Mouse (Mus musculus): ENCODE measurements around the gene Uqcrc2. TPM values are rescaled to one million over a fixed set of nuclear protein-coding genes. Genes with fewer than 3 reads are reported as not detected.

Gene Uqcrc2
- polyA plus RNA-seq (2015; fragmentation: Nextera tagmentation; extraction: Ambion mirVana) = 256 and 268 TPM in 2 replicates

GRCm38 (mm10) chr7:120634711-120635361, at the start of gene Uqcrc2:
Gene Uqcrc2 (plus strand): TSS chr7:120635176.

GRCm38 (mm10) chr7:120670153-120670875, 35.3 kb downstream of the Uqcrc2 start, which contains the start of gene Pdzd9:
Gene Pdzd9 (minus strand): TSS chr7:120670343.

GRCm38 (mm10) chr7:120677001-120677643, 42.1 kb downstream of the Uqcrc2 start, which contains the start of gene Mosmo:
Gene Mosmo (plus strand): TSS chr7:120677618.

Other genes with a start within 250 kb of the Uqcrc2 start
- not detected in 2 replicates for gene Abca16, start 225.5 kb upstream of the Uqcrc2 start, polyA plus RNA-seq (2015; fragmentation: Nextera tagmentation; extraction: Ambion mirVana)
- 0.44 and 0.55 TPM in 2 replicates for gene Pdzd9, start 35.2 kb downstream of the Uqcrc2 start, polyA plus RNA-seq (2015; fragmentation: Nextera tagmentation; extraction: Ambion mirVana)
- 13.4 and 14.5 TPM in 2 replicates for gene Mosmo, start 42.4 kb downstream of the Uqcrc2 start, polyA plus RNA-seq (2015; fragmentation: Nextera tagmentation; extraction: Ambion mirVana)
- 0.98 and 1.6 TPM in 2 replicates for gene Vwa3a, start 104.1 kb downstream of the Uqcrc2 start, polyA plus RNA-seq (2015; fragmentation: Nextera tagmentation; extraction: Ambion mirVana)
- gene Gm5737, start 177.2 kb downstream of the Uqcrc2 start, polyA plus RNA-seq (2015; fragmentation: Nextera tagmentation; extraction: Ambion mirVana) = 0.18 and 0.31 TPM in 2 replicates
- 25.6 and 26.8 TPM in 2 replicates for gene Eef2k, start 207.7 kb downstream of the Uqcrc2 start, polyA plus RNA-seq (2015; fragmentation: Nextera tagmentation; extraction: Ambion mirVana)

All from neural tube, postnatal 0 days (tissue).